Comparison of ENCODE assay signal across 12 mouse cellular contexts in genomic region chr7:75656297-75656852, GRCm38 (mm10).
DNase-seq lines count a peak whose midpoint lies in the region; ATAC-seq and TF ChIP-seq lines count a peak whose summit lies in the region.
"Had no signal": no experiment of that assay in that cellular context is flagged by ENCODE, and none has a peak within 500 bp of the region (broad histone marks: within the 10 kb centered on the region; RNA-seq: fewer than 3 reads in every experiment).

No protein-coding gene starts in this region.

- H3K4me1 ChIP-seq in heart, adult 2 months (ENCODE audit: control insufficient read depth, insufficient read depth, low read length) = peaks cover 20% of the 10 kb centered on the region
- H3K4me1 ChIP-seq in brown adipose tissue, adult 24 weeks (ENCODE audit: control insufficient read depth, insufficient read depth, insufficient read length, low read length) = peaks cover 16% of the 10 kb centered on the region
- H3K4me1 ChIP-seq in liver, embryonic 14.5 days (replicated peaks; ENCODE audit: control insufficient read depth in 2 of 2, insufficient read depth in 2 of 2, low read length in 1 of 2) = peaks cover 10 to 22% of the 10 kb centered on the region in 2 experiments

- TF ChIP-seq POLR2A in heart, adult 2 months (IDR thresholded peaks at IDR 0.05; ENCODE audit: insufficient read depth, low read depth, low read length) = no peak

- peak overlapping the region; percentile 59 for H3K9ac ChIP-seq in heart, adult 2 months (ENCODE audit: low read depth, low read length)
- peak overlapping the region; percentile 83 for H3K9ac ChIP-seq in liver, embryonic 14.5 days (replicated peaks)
- H3K9ac ChIP-seq: stomach, embryonic 15.5 days had no signal

- intact Hi-C loops in heart, adult 2 months (cut with DNase I) = no loop called here
- intact Hi-C loops in heart, postnatal 10 days (cut with DNase I) = no loop called here

- H3K36me3 ChIP-seq in heart, adult 2 months (ENCODE audit: control insufficient read depth, insufficient read depth, low read length) = peaks cover 37% of the 10 kb centered on the region
- H3K36me3 ChIP-seq in liver, embryonic 14.5 days (replicated peaks; ENCODE audit: control insufficient read depth, insufficient read depth, low read depth) = no peaks in the 10 kb centered on the region
- H3K36me3 ChIP-seq: stomach, embryonic 15.5 days had no signal

- ATAC-seq in liver, embryonic 14.5 days (ENCODE audit: insufficient read depth) = peak; percentile 82
- ATAC-seq: forebrain, embryonic 16.5 days had no signal

- no peaks in the 10 kb centered on the region for H3K9me3 ChIP-seq in liver, embryonic 14.5 days (ENCODE audit: control insufficient read depth, low read length)
- H3K9me3 ChIP-seq: stomach, embryonic 15.5 days had no signal

- 35% methylated on average over 9 of the region's 9 CpGs for whole genome bisulfite sequencing in heart, adult 2 months
- 8% methylated on average over 9 of the region's 9 CpGs for WGBS in liver, embryonic 14.5 days (ENCODE audit: insufficient replicate concordance)

- TF ChIP-seq CTCF in heart, adult 2 months (IDR thresholded peaks at IDR 0.05) = no peak
- TF ChIP-seq CTCF in liver, embryonic 14.5 days (IDR thresholded peaks at IDR 0.05; ENCODE audit: low read depth) = no peak

- peaks cover 12% of the 10 kb centered on the region for H3K79me2 ChIP-seq in heart, adult 2 months (replicated peaks; ENCODE audit: control insufficient read depth, insufficient read depth, low read length)

- TF ChIP-seq EP300 in heart, adult 2 months (IDR thresholded peaks at IDR 0.05; ENCODE audit: insufficient read depth, low read depth, low read length) = no peak
- TF ChIP-seq EP300 in liver, embryonic 14.5 days (IDR thresholded peaks at IDR 0.05; ENCODE audit: low read depth) = peak; percentile 79

- DNase-seq in heart, adult 2 months = no peak
- DNase-seq in heart, postnatal 10 days = no peak
- peak; percentile 76 for DNase-seq in A20 (ENCODE audit: low read depth, low spot score)
- DNase-seq in liver, embryonic 14.5 days (ENCODE audit: low read depth in 3 of 3, low spot score in 3 of 3) = peak; percentile 53 to 71 (median 59)
- no peak for DNase-seq in right cerebral cortex, adult 2 months (ENCODE audit: low spot score in 2 of 2)
- no peak for DNase-seq in cerebellum, adult 8-10 months
- no peak for DNase-seq in frontal cortex, postnatal 14 days (ENCODE audit: low spot score in 2 of 2)
- DNase-seq: heart, postnatal 14 days had no signal

- H3K27ac ChIP-seq in heart, adult 2 months = peak overlapping the region; percentile 80
- peak overlapping the region; percentile 91 for H3K27ac ChIP-seq in brown adipose tissue, adult 24 weeks (replicated peaks; ENCODE audit: low read depth, low read length)
- peak overlapping the region; percentile 79 for H3K27ac ChIP-seq in liver, embryonic 14.5 days

- no peaks in the 10 kb centered on the region for H3K27me3 ChIP-seq in heart, adult 2 months (ENCODE audit: control insufficient read depth, insufficient read depth, low read length)
- H3K27me3 ChIP-seq in liver, embryonic 14.5 days (ENCODE audit: control insufficient read depth, insufficient read depth, low read length) = no peaks in the 10 kb centered on the region
- H3K27me3 ChIP-seq: stomach, embryonic 15.5 days had no signal

- H3K4me2 ChIP-seq in liver, embryonic 14.5 days (ENCODE audit: low read depth) = peak overlapping the region; percentile 96
- H3K4me2 ChIP-seq: midbrain, embryonic 11.5 days had no signal

- peak overlapping the region; percentile 46 for H3K4me3 ChIP-seq in heart, adult 2 months
- H3K4me3 ChIP-seq in brown adipose tissue, adult 24 weeks (ENCODE audit: insufficient read depth, low read depth, low read length) = peak overlapping the region; percentile 41
- peak overlapping the region in 1 of 2 experiments; percentile 62; a peak in 2 of 4 replicates for H3K4me3 ChIP-seq in liver, embryonic 14.5 days (ENCODE audit: insufficient read depth in 1 of 2, low read depth in 2 of 2, low read length in 2 of 2)
- H3K4me3 ChIP-seq: stomach, embryonic 15.5 days had no signal

Comparison
In these comparisons a context has a peak if more than half of its experiments do, and no peak if none do; other contexts are left out.
1. DNase-seq: peak in A20 (single experiment) and liver, embryonic 14.5 days (3 of 3); none in heart, adult 2 months (0 of 2), heart, postnatal 10 days (0 of 2), right cerebral cortex, adult 2 months (0 of 2), cerebellum, adult 8-10 months (single experiment) and frontal cortex, postnatal 14 days (0 of 2).
2. Peak in every context shown above with its lines, with median percentiles within 50 percentile points of each other: H3K27ac ChIP-seq.